Mouse (Mus musculus): Measurements from ENCODE around the gene Ust. TPM values are rescaled to one million over a fixed set of nuclear protein-coding genes. Genes with fewer than 3 reads are reported as not detected.

Ust gene
- polyA plus RNA-seq, 1 experiment from 2014 or later: 9.0 TPM

GRCm38 (mm10) chr10:8465918-8466317 lies 52.7 kb downstream of the Ust start:
- Histone ChIP-seq H3K36me3 (ENCODE audit: control insufficient read depth, insufficient read depth, low read length) (no peaks in the 10 kb centered on the region), H3K9ac (ENCODE audit: low read depth, low read length) (no peak overlapping the region), H3K4me3 (ENCODE audit: low read length) (no peak overlapping the region), H3K4me1 (ENCODE audit: control insufficient read depth, insufficient read depth, low read length) (no peaks in the 10 kb centered on the region), H3K27ac (ENCODE audit: low read depth, low read length) (no peak overlapping the region), H3K4me2 (replicated peaks; ENCODE audit: low read depth, low read length) (no peak overlapping the region), H3K27me3 (ENCODE audit: control insufficient read depth, insufficient read depth, low read length) (no peaks in the 10 kb centered on the region), H3K9me3 (ENCODE audit: control insufficient read depth, low read length) (no peaks in the 10 kb centered on the region)
- WGBS: 81% methylated on average over 3 of the region's 3 CpGs
- no peak for ATAC-seq (ENCODE audit: low FRiP score, low TSS enrichment)

DNA sequence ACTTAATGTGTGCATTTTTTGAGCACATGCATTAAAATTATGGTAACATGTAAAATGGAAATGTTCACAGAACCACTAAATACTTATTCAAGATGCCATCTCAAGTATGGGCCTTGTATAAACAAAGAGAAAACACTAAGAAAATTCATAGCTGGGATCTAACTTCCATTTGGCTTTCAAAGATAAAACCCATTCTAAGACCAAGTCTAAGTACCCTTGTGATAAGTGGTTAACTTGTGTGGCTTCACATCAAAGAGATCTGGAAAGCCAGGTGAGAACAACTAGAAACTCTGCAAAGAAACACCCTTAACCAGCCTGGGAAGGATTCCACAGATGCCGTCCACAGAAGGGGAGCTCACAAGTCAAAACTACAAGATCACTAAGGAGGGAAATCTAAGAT lies 53.4 kb downstream of the Ust start:
- Histone ChIP-seq H3K36me3 (ENCODE audit: control insufficient read depth, insufficient read depth, low read length) (no peaks in the 10 kb centered on the region), H3K27ac (ENCODE audit: low read depth, low read length) (no peak overlapping the region), H3K27me3 (ENCODE audit: control insufficient read depth, insufficient read depth, low read length) (no peaks in the 10 kb centered on the region), H3K4me3 (ENCODE audit: low read length) (no peak overlapping the region), H3K9ac (ENCODE audit: low read depth, low read length) (no peak overlapping the region), H3K4me1 (ENCODE audit: control insufficient read depth, insufficient read depth, low read length) (no peaks in the 10 kb centered on the region), H3K4me2 (replicated peaks; ENCODE audit: low read depth, low read length) (no peak overlapping the region), H3K9me3 (ENCODE audit: control insufficient read depth, low read length) (no peaks in the 10 kb centered on the region)
- ATAC-seq (ENCODE audit: low FRiP score, low TSS enrichment): no peak
- WGBS: 84% methylated on average over 1 of the region's 1 CpGs

DNA sequence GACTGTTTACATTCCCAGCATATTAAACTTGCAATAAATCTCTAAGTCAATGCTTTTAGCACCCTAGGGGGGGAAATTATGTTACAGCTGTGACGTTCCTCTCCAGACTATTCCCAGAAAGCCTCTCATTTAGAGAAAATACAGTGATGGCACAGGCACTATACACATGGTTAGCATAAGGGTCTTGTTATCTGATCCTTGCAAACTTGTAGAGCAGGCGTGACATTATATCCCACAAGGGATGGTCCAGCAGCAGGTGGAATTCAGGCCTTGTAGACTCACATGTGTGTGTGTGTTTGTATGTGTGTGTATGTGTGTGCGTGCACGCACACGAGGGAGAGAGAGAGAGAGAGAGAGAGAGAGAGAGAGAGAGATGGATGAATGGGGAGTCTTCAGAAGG lies 57.3 kb downstream of the Ust start:
- no peak for ATAC-seq (ENCODE audit: low FRiP score, low TSS enrichment)
- Histone ChIP-seq H3K36me3 (ENCODE audit: control insufficient read depth, insufficient read depth, low read length) (no peaks in the 10 kb centered on the region), H3K27me3 (ENCODE audit: control insufficient read depth, insufficient read depth, low read length) (no peaks in the 10 kb centered on the region), H3K4me1 (ENCODE audit: control insufficient read depth, insufficient read depth, low read length) (no peaks in the 10 kb centered on the region), H3K9me3 (ENCODE audit: control insufficient read depth, low read length) (no peaks in the 10 kb centered on the region), H3K9ac (ENCODE audit: low read depth, low read length) (no peak overlapping the region), H3K4me2 (replicated peaks; ENCODE audit: low read depth, low read length) (no peak overlapping the region), H3K27ac (ENCODE audit: low read depth, low read length) (no peak overlapping the region), H3K4me3 (ENCODE audit: low read length) (no peak overlapping the region)
- WGBS: 63% methylated on average over 5 of the region's 5 CpGs

DNA sequence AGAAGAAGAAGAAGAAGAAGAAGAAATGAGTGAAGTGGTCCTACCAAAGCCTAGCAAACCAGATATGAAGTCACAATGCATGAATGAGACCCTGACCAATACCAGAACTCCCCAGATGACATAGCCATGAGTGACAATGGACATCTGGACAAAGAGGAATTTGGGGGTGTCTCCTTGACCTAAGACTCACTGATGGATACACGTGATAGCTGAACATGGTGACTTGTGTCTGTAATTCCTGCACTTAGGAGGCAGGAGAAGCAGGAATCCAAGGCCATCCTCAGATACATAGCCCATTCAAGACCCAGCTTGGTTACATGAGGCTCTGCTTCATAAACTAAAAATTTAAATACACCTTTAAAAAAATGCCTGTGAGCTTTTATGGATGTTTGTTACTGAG lies 63.9 kb downstream of the Ust start:
- WGBS: 59% methylated on average over 1 of the region's 1 CpGs

DNA sequence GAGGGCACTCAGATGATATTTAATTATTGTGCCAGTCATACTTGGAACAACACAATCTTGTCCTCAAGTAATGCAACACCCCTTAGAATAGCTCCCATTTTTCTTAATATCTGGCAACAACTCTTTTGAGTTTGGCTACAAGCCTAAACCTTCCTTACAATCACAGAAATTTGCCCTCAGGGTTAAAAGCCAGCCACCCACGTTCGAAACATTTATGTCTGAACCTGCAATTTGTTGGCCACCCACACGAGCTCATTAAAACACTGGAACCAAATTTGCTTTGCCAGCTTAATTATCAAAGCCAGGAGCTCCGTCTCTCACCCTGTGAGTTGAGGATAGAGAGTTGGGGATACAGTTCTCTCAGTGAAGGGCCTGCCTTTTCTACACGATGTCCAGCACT lies 70.9 kb downstream of the Ust start:
- Histone ChIP-seq H3K4me1 (ENCODE audit: control insufficient read depth, insufficient read depth, low read length) (0 out of 2 replicates have a peak, but pooled peaks cover 9% of the 10 kb centered on the region), H3K9ac (ENCODE audit: low read depth, low read length) (no peak overlapping the region), H3K4me3 (ENCODE audit: low read length) (no peak overlapping the region), H3K36me3 (ENCODE audit: control insufficient read depth, insufficient read depth, low read length) (no peaks in the 10 kb centered on the region), H3K4me2 (replicated peaks; ENCODE audit: low read depth, low read length) (no peak overlapping the region), H3K27ac (ENCODE audit: low read depth, low read length) (no peak overlapping the region), H3K27me3 (ENCODE audit: control insufficient read depth, insufficient read depth, low read length) (no peaks in the 10 kb centered on the region), H3K9me3 (ENCODE audit: control insufficient read depth, low read length) (no peaks in the 10 kb centered on the region)
- WGBS: 8% methylated on average over 5 of the region's 5 CpGs
- ATAC-seq (ENCODE audit: low FRiP score, low TSS enrichment): no peak

More for the DNA sequence above, 63.9 kb downstream of the Ust start:
- Histone ChIP-seq H3K27me3 (ENCODE audit: control insufficient read depth, insufficient read depth, low read length) (no peaks in the 10 kb centered on the region), H3K4me3 (ENCODE audit: low read length) (no peak overlapping the region), H3K9me3 (ENCODE audit: control insufficient read depth, low read length) (peaks cover 2% of the 10 kb centered on the region; the same call in 1 of the 2 replicates), H3K36me3 (ENCODE audit: control insufficient read depth, insufficient read depth, low read length) (no peaks in the 10 kb centered on the region), H3K27ac (ENCODE audit: low read depth, low read length) (no peak overlapping the region), H3K4me1 (ENCODE audit: control insufficient read depth, insufficient read depth, low read length) (no peaks in the 10 kb centered on the region), H3K4me2 (replicated peaks; ENCODE audit: low read depth, low read length) (no peak overlapping the region), H3K9ac (ENCODE audit: low read depth, low read length) (no peak overlapping the region)
- ATAC-seq (ENCODE audit: low FRiP score, low TSS enrichment): no peak

DNA sequence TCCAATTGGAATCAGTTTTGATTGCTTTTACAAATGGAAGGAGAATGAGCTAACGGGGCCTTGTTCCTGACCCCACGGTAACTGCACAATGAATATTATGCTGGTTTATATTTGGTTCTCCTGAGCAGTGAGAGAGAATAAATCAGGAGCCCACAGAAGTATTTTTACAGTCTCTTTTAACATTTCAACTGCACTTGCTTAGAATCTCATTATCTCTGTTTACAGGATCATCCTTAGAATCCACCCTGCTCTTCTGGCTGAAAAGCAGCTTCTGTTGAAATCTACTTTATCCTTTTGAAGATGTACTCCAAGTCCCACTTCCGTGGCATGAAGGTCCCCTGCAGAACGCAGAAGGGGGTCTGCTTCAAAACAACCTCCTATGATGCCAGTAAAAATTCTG lies 71.7 kb downstream of the Ust start:
- Histone ChIP-seq H3K4me1 (ENCODE audit: control insufficient read depth, insufficient read depth, low read length) (0 out of 2 replicates have a peak, but pooled peaks cover 9% of the 10 kb centered on the region), H3K27ac (ENCODE audit: low read depth, low read length) (no peak overlapping the region), H3K27me3 (ENCODE audit: control insufficient read depth, insufficient read depth, low read length) (no peaks in the 10 kb centered on the region), H3K36me3 (ENCODE audit: control insufficient read depth, insufficient read depth, low read length) (no peaks in the 10 kb centered on the region), H3K9me3 (ENCODE audit: control insufficient read depth, low read length) (no peaks in the 10 kb centered on the region), H3K4me3 (ENCODE audit: low read length) (no peak overlapping the region), H3K4me2 (replicated peaks; ENCODE audit: low read depth, low read length) (no peak overlapping the region), H3K9ac (ENCODE audit: low read depth, low read length) (no peak overlapping the region)
- no peak for ATAC-seq (ENCODE audit: low FRiP score, low TSS enrichment)
- WGBS: 35% methylated on average over 4 of the region's 4 CpGs

DNA sequence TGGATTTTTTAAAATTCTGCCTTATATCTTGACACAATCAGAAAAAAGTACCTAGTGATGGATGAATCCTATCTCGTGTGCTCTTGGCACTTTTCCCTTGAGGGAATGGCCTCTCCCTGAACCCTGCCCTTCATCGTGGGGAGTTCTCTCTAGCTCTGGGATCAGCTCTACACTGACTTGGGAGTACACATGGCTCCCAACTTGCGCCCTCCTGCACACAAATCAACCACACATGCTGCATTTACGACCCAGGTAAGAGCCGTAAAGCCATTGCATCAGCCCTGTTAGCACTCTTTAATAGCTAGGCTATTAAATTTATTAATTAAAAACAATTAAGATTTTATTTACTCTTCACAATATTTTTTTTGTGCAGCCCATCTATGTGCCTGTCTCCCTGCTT lies 74.6 kb downstream of the Ust start:
- Histone ChIP-seq H3K9ac (ENCODE audit: low read depth, low read length) (no peak overlapping the region), H3K4me1 (ENCODE audit: control insufficient read depth, insufficient read depth, low read length) (0 out of 2 replicates have a peak, but pooled peaks cover 9% of the 10 kb centered on the region), H3K4me3 (ENCODE audit: low read length) (no peak overlapping the region), H3K36me3 (ENCODE audit: control insufficient read depth, insufficient read depth, low read length) (no peaks in the 10 kb centered on the region), H3K4me2 (replicated peaks; ENCODE audit: low read depth, low read length) (no peak overlapping the region), H3K27me3 (ENCODE audit: control insufficient read depth, insufficient read depth, low read length) (no peaks in the 10 kb centered on the region), H3K9me3 (ENCODE audit: control insufficient read depth, low read length) (no peaks in the 10 kb centered on the region), H3K27ac (ENCODE audit: low read depth, low read length) (no peak overlapping the region)
- ATAC-seq (ENCODE audit: low FRiP score, low TSS enrichment): peak; percentile 88
- 19% methylated on average over 5 of the region's 5 CpGs for WGBS

DNA sequence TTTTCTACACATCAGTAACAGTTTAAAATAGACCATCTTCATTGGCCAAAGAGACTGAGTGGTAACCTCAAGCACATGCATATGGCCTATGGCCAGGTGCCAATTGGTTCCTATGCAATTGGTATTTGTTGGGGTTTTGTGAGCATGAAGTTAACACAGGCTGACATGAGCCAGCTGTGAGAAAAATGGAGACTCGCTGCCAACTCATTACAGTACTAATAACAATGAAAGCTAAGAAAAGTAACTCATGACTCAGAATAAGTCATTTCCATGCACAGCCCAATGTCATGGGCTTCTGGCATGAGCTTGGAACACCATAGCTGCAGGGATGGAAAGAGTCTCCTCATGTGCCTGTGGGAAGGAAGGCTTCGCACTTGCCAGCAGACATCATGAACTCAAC lies 86.8 kb downstream of the Ust start:
- WGBS: 80% methylated on average over 2 of the region's 2 CpGs
- no peak overlapping the region for H3K4me2 ChIP-seq (replicated peaks; ENCODE audit: low read depth, low read length)
- no peaks in the 10 kb centered on the region for H3K4me1 ChIP-seq (ENCODE audit: control insufficient read depth, insufficient read depth, low read length)
- H3K36me3 ChIP-seq (ENCODE audit: control insufficient read depth, insufficient read depth, low read length): no peaks in the 10 kb centered on the region
- no peak overlapping the region for H3K9ac ChIP-seq (ENCODE audit: low read depth, low read length)
- no peak overlapping the region for H3K4me3 ChIP-seq (ENCODE audit: low read length)
- H3K27ac ChIP-seq (ENCODE audit: low read depth, low read length): no peak overlapping the region
- no peaks in the 10 kb centered on the region for H3K27me3 ChIP-seq (ENCODE audit: control insufficient read depth, insufficient read depth, low read length)
- no peaks in the 10 kb centered on the region for H3K9me3 ChIP-seq (ENCODE audit: control insufficient read depth, low read length)
- ATAC-seq (ENCODE audit: low FRiP score, low TSS enrichment): no peak

DNA sequence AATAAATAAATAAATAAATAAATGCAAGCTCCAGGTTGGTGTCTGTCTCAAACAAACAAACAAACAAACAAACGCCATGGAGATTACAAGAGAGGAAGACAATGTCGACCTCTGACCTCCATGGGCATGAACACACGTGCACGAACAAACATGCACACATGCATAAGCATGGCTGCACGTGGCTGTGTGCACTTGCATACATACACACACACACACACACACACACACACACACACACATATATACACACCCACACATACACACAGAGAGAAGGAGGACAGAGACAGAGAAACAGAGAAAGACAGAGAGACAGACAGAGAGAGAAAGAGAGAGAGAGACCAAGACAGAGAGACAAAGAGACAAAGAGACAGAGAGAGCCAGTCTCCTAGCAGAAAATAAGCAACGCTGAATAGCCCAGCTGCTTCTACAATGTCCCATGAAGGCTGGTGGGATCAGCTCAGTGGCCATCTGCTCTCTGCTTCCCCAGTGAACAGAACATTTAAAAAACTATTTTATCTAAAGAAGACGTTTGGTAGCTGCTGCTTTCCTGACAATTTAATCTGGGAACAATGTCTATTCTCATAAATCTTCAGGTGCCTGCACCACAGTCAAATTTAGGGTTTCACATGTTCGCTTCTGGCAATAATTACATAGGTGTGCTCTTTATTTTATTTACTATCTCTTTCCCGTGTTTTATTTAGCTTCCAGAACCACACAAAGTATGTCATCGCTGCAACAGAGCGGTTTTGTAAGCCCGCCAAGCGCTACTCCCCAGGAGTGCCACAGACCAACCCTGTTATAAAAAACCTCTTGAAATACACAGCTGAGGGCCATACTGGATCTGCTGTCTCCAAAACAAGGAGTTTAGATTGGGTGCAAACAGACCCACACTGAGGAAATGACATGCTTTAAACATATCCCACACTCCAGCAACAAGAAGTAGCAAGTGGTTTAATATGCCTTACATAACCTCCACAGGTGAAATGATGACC lies 89.5 kb downstream of the Ust start:
- Histone ChIP-seq H3K4me3 (ENCODE audit: low read length) (no peak overlapping the region), H3K4me2 (replicated peaks; ENCODE audit: low read depth, low read length) (no peak overlapping the region), H3K9ac (ENCODE audit: low read depth, low read length) (no peak overlapping the region), H3K36me3 (ENCODE audit: control insufficient read depth, insufficient read depth, low read length) (no peaks in the 10 kb centered on the region), H3K9me3 (ENCODE audit: control insufficient read depth, low read length) (no peaks in the 10 kb centered on the region), H3K27ac (ENCODE audit: low read depth, low read length) (no peak overlapping the region), H3K27me3 (ENCODE audit: control insufficient read depth, insufficient read depth, low read length) (no peaks in the 10 kb centered on the region), H3K4me1 (ENCODE audit: control insufficient read depth, insufficient read depth, low read length) (no peaks in the 10 kb centered on the region)
- WGBS: 77% methylated on average over 13 of the region's 13 CpGs
- no peak for ATAC-seq (ENCODE audit: low FRiP score, low TSS enrichment)
